Mouse (Mus musculus): ENCODE measurements around the gene Arf4. TPM values are rescaled to one million over a fixed set of nuclear protein-coding genes. Genes with fewer than 3 reads are reported as not detected.

Arf4 gene
- polyA plus RNA-seq (2012; ENCODE audit: low replicate concordance): 149 and 176 TPM in 2 replicates

DNA sequence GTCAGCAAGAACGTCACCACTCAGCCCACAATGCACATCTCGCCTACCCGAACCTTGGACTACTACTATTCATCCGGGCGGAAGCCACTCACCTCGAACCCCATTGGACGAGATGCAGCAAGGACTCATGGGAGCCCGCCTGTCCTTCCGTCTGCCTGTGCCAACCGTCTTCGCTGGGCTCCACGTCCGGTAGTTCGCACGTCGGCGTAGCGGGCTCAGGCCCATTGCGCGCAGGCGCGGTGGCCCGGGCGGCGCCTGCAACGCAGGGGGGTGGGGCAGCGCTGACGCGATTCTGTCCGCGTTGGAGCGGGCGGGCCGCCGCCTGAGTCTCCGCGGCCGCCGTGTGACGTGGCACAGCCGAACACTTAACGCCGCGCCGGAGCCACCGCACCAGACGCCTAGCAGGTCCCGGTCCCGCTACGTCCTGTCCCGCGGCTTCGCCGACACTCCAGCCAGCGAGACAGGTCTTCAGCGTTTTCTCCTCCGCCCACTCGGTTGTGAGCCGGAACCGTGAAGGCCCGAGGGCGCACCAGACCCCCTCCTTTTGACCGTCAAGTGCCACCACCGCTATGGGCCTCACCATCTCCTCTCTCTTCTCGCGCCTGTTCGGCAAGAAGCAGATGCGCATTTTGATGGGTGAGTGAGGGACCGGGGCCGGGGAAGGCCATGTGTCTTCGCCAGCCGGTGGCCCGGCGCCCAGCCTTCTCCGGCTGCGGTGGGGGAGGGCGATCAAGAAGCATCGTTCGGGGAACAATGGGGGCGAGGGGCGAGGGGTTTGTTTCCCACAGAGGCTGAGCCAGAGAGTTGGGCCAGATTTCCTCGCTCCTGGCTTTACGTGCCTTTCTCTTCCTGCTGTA lies at the start of gene Arf4:
Gene Arf4, plus strand, starts transcription at position 224 of the 857 bp plus-strand sequence.

DNA sequence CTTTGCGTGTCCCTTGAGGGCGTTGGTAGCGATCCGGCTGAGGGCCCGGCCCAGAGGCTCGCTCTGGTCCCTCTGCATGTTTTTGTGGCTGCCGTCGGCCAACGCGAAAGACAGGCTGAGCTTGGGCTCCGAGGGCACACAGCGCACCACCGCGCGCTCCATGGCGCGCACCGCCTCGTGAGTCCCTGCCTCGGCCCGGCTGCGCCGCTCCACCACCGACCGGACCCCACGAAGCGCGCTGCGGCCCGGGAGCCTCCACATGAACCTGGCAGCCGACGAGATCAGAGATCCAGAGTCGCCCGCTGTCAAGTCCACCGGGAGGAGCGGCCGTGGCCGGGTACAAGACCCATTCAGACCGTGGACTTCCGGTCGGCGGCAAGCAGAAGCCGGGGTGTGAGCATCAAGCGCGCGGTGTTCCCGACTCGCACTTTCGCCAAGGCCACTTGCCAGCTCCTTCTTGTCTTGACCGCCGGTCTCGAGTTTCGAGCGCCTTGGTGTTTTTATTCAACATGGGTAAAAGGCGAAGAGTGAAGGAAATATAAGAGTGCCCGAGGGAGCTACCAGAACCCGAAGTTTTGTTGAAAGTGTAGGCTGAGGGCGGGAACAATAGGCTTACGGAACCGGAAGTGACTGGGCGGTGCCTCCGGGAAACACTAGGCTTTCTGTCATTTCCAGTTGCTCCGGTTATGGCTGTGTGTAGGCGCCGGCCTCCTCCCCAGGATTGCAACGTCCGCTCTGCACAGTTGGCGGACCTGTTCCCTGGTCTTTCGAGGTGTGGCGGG lies 31.6 kb downstream of the Arf4 start, which contains the start of gene Pde12:
Gene Pde12, minus strand, starts transcription at position 592 of the 782 bp plus-strand sequence.

DNA sequence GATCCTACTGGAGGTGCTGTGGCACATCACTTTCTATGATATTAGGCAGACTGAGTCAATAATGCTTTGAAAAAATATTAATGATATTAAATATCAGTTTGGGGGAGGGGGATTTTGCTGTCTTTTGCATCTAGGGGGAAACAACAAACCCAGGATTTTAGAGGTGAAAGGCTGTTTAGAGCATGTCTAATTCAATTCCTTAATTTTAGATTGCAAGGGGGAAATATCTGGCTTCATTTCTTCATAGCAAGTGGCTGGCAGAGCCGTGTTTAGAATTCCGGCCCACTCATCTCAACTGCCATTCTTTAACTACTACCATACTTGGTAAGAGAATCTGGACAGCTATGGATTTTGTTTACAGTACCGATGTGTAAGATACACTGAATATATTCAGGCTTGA lies 55.1 kb downstream of the Arf4 start, which contains the start of gene Dnah12:
Gene Dnah12, plus strand, starts transcription at position 301 of the 400 bp plus-strand sequence.

Other genes with a start within 250 kb of the Arf4 start
- gene Slmap, start 103.1 kb upstream of the Arf4 start, polyA plus RNA-seq (2012; ENCODE audit: low replicate concordance): 59.0 and 75.7 TPM in 2 replicates
- 4.8 and 5.1 TPM in 2 replicates for gene Dennd6a, start 64.2 kb upstream of the Arf4 start, polyA plus RNA-seq (2012; ENCODE audit: low replicate concordance)
- 11.3 and 17.6 TPM in 2 replicates for gene Pde12, start 31.8 kb downstream of the Arf4 start, polyA plus RNA-seq (2012; ENCODE audit: low replicate concordance)
- gene Dnah12, start 55.2 kb downstream of the Arf4 start, polyA plus RNA-seq (2012; ENCODE audit: low replicate concordance): not detected in 2 replicates